ENCODE assay signal across 16 mouse cellular contexts in the genomic region with DNA sequence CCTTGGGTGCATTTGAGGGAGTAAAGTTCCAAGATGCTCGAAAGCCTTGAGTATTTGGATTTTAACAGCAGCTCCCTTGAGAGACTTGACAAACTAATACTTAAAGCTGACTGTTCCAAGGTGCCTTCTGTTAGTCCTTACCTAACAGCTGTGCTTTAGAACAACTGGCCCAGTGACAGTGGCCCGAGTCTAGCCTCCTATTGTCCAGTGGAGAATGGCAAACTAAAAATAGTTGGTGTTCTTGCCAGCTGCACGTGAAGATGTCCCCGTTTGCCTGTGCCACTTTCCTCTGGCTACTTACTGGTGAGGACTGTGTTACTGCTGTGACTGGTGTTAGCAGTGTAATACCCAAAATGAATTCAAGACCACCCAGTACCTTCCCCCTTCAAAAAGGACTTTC. TPM values are rescaled to one million over a fixed set of nuclear protein-coding genes. Genes with fewer than 3 reads are reported as not detected.
"Had no signal": no experiment of that assay in that cellular context is flagged by ENCODE, and none has a peak within 500 bp of the region (broad histone marks: within the 10 kb centered on the region; RNA-seq: fewer than 3 reads in every experiment).

No protein-coding gene starts in this region.

- ATAC-seq: liver, embryonic 12.5 days had no signal

- DNase-seq: kidney, adult 18-20 months; kidney, postnatal 10 days; kidney, postnatal 4 days; lung, embryonic 14.5 days; lung, postnatal 14 days; midbrain, embryonic 14.5 days; right cerebral cortex, postnatal 14 days; thymus, postnatal 36 days had no signal

- H3K27ac ChIP-seq: layer of hippocampus, adult 2 months; limb, embryonic 15.5 days; liver, embryonic 12.5 days; macrophage; neural tube, embryonic 13.5 days; stomach, embryonic 15.5 days had no signal

- H3K9me3 ChIP-seq: limb, embryonic 15.5 days; liver, embryonic 12.5 days; neural tube, embryonic 13.5 days; stomach, embryonic 15.5 days had no signal

- H3K36me3 ChIP-seq: limb, embryonic 15.5 days; liver, embryonic 12.5 days; neural tube, embryonic 13.5 days; stomach, embryonic 15.5 days had no signal

- H3K9ac ChIP-seq: limb, embryonic 15.5 days; liver, embryonic 12.5 days; lung, embryonic 14.5 days; neural tube, embryonic 13.5 days; stomach, embryonic 15.5 days had no signal

- H3K4me2 ChIP-seq: limb, embryonic 15.5 days; liver, embryonic 12.5 days; lung, embryonic 14.5 days; neural tube, embryonic 13.5 days; stomach, embryonic 15.5 days had no signal

- H3K4me3 ChIP-seq: layer of hippocampus, adult 2 months; limb, embryonic 15.5 days; liver, embryonic 12.5 days; neural tube, embryonic 13.5 days; stomach, embryonic 15.5 days had no signal

RNA-seq across cellular contexts. Expression of a gene that starts 32.0 kb away (rescaled TPM):
- total RNA-seq: layer of hippocampus, adult 2 months; layer of hippocampus, postnatal 14 days; left cerebral cortex, postnatal 14 days had no signal
